ENCODE assay signal across 12 mouse cellular contexts in genomic region chr4:86545615-86546014, GRCm38 (mm10). TPM values are rescaled to one million over a fixed set of nuclear protein-coding genes. Genes with fewer than 3 reads are reported as not detected.
DNase-seq lines count a peak whose midpoint lies in the region; ATAC-seq and TF ChIP-seq lines count a peak whose summit lies in the region.
"Had no signal": no experiment of that assay in that cellular context is flagged by ENCODE, and none has a peak within 500 bp of the region (broad histone marks: within the 10 kb centered on the region; RNA-seq: fewer than 3 reads in every experiment).

No protein-coding gene starts in this region.

- peak; percentile 68 for TF ChIP-seq CTCF in lung, postnatal 0 days (IDR thresholded peaks at IDR 0.05)
- peak; percentile 82 for TF ChIP-seq CTCF in stomach, postnatal 0 days (IDR thresholded peaks at IDR 0.05; ENCODE audit: low read depth)

- DNase-seq in lung, postnatal 0 days (ENCODE audit: low spot score) = peak; percentile 73
- no peak for DNase-seq in lung, postnatal 14 days
- peak; percentile 18 for DNase-seq in embryo, embryonic 9.5 days (ENCODE audit: extremely low spot score)
- no peak for DNase-seq in stomach, postnatal 0 days (ENCODE audit: low spot score)
- DNase-seq in gastrocnemius, adult 8-10 months (ENCODE audit: low spot score in 2 of 2) = no peak
- DNase-seq in T-cell, adult 2 months (ENCODE audit: low spot score) = no peak

- 40% methylated on average over 5 of the region's 5 CpGs for WGBS in heart, embryonic 16.5 days
- 45% methylated on average over 5 of the region's 5 CpGs for WGBS in heart, embryonic 12.5 days
- WGBS in lung, postnatal 0 days = 40% methylated on average over 5 of the region's 5 CpGs
- 37% methylated on average over 5 of the region's 5 CpGs for WGBS in stomach, postnatal 0 days

- H3K36me3 ChIP-seq in heart, embryonic 16.5 days (ENCODE audit: control insufficient read depth, insufficient read depth) = no peaks in the 10 kb centered on the region
- H3K36me3 ChIP-seq in heart, embryonic 12.5 days = no peaks in the 10 kb centered on the region
- H3K36me3 ChIP-seq in lung, postnatal 0 days (ENCODE audit: insufficient read depth, low read length) = no peaks in the 10 kb centered on the region
- H3K36me3 ChIP-seq in stomach, postnatal 0 days (ENCODE audit: control insufficient read depth, insufficient read depth, low read length) = no peaks in the 10 kb centered on the region

- H3K4me2 ChIP-seq in heart, embryonic 16.5 days (ENCODE audit: low read depth, low read length) = no peak overlapping the region
- H3K4me2 ChIP-seq in heart, embryonic 12.5 days = no peak overlapping the region
- no peak overlapping the region for H3K4me2 ChIP-seq in lung, postnatal 0 days (replicated peaks; ENCODE audit: low read depth, low read length)
- no peak overlapping the region for H3K4me2 ChIP-seq in stomach, postnatal 0 days (replicated peaks; ENCODE audit: low read depth)

- H3K4me1 ChIP-seq in heart, embryonic 16.5 days (ENCODE audit: control insufficient read depth, insufficient read depth, low read length) = peaks cover 6% of the 10 kb centered on the region
- peaks cover 11% of the 10 kb centered on the region; the same call in 1 of the 2 replicates for H3K4me1 ChIP-seq in heart, embryonic 12.5 days (replicated peaks)
- H3K4me1 ChIP-seq in lung, postnatal 0 days (ENCODE audit: insufficient read depth, low read depth, low read length) = no peaks in the 10 kb centered on the region
- H3K4me1 ChIP-seq in stomach, postnatal 0 days (replicated peaks; ENCODE audit: control insufficient read depth, insufficient read depth) = no peaks in the 10 kb centered on the region

- ATAC-seq in heart, embryonic 16.5 days (replicated peaks; ENCODE audit: extremely low read depth, insufficient read depth, low FRiP score) = no peak
- ATAC-seq in heart, embryonic 12.5 days (ENCODE audit: insufficient number of reproducible peaks, low FRiP score) = no peak
- no peak for ATAC-seq in lung, postnatal 0 days
- ATAC-seq in stomach, postnatal 0 days (ENCODE audit: low FRiP score, low TSS enrichment) = no peak
- ATAC-seq: activated CD4-positive, CD25-positive, alpha-beta regulatory T cell, adult 4 months; inflammation-experienced regulatory T-cells, adult 6 months had no signal

- H3K27ac ChIP-seq in heart, embryonic 16.5 days (ENCODE audit: low read length) = peak overlapping the region; percentile 48; the same call in 1 of the 2 replicates
- H3K27ac ChIP-seq in heart, embryonic 12.5 days (ENCODE audit: poor library complexity, severe bottlenecking) = no peak overlapping the region
- no peak overlapping the region for H3K27ac ChIP-seq in lung, postnatal 0 days (ENCODE audit: low read length)
- H3K27ac ChIP-seq in stomach, postnatal 0 days (replicated peaks) = no peak overlapping the region

- H3K9me3 ChIP-seq in heart, embryonic 16.5 days (replicated peaks; ENCODE audit: control insufficient read depth, low read length) = no peaks in the 10 kb centered on the region
- no peaks in the 10 kb centered on the region for H3K9me3 ChIP-seq in heart, embryonic 12.5 days (replicated peaks)
- no peaks in the 10 kb centered on the region for H3K9me3 ChIP-seq in lung, postnatal 0 days (ENCODE audit: low read length)
- no peaks in the 10 kb centered on the region for H3K9me3 ChIP-seq in stomach, postnatal 0 days (ENCODE audit: control insufficient read depth, low read length)
- H3K9me3 ChIP-seq: megakaryocyte, embryonic 14.5 days had no signal

- no peaks in the 10 kb centered on the region; the same call in 1 of the 2 replicates for H3K27me3 ChIP-seq in heart, embryonic 16.5 days (ENCODE audit: control insufficient read depth, insufficient read depth, low read length)
- no peaks in the 10 kb centered on the region for H3K27me3 ChIP-seq in heart, embryonic 12.5 days (replicated peaks)
- no peaks in the 10 kb centered on the region for H3K27me3 ChIP-seq in lung, postnatal 0 days (replicated peaks; ENCODE audit: insufficient read depth, low read length)
- H3K27me3 ChIP-seq in stomach, postnatal 0 days (ENCODE audit: control insufficient read depth, insufficient read depth, low read length) = no peaks in the 10 kb centered on the region

- peak overlapping the region; percentile 11; the same call in 1 of the 2 replicates for H3K9ac ChIP-seq in heart, embryonic 16.5 days (ENCODE audit: low read length)
- no peak overlapping the region for H3K9ac ChIP-seq in heart, embryonic 12.5 days
- H3K9ac ChIP-seq in lung, postnatal 0 days (replicated peaks; ENCODE audit: low read depth) = no peak overlapping the region
- H3K9ac ChIP-seq in stomach, postnatal 0 days (ENCODE audit: low read length) = no peak overlapping the region

- no peak for TF ChIP-seq EP300 in lung, postnatal 0 days (IDR thresholded peaks at IDR 0.05)
- no peak for TF ChIP-seq EP300 in stomach, postnatal 0 days (optimal IDR thresholded peaks at IDR 0.05)

- no peak overlapping the region for H3K4me3 ChIP-seq in heart, embryonic 16.5 days (ENCODE audit: low read length)
- no peak overlapping the region for H3K4me3 ChIP-seq in heart, embryonic 12.5 days
- H3K4me3 ChIP-seq in lung, postnatal 0 days (ENCODE audit: low read depth, low read length) = no peak overlapping the region
- H3K4me3 ChIP-seq in stomach, postnatal 0 days (ENCODE audit: low read depth, low read length) = no peak overlapping the region
- H3K4me3 ChIP-seq: megakaryocyte, embryonic 14.5 days had no signal

RNA-seq across cellular contexts. Expression of gene Saxo1, which starts 12.5 kb away (rescaled TPM):
- not detected in 2 replicates for polyA plus RNA-seq in heart, embryonic 16.5 days (2015; fragmentation: Nextera tagmentation; extraction: Ambion mirVana)
- polyA plus RNA-seq in heart, embryonic 12.5 days (2016; fragmentation: Nextera tagmentation; extraction: Ambion mirVana) = not detected in 2 replicates
- polyA plus RNA-seq in lung, postnatal 0 days (2015; fragmentation: Nextera tagmentation; extraction: Ambion mirVana) = 0.06 TPM in 1 of 2 replicates, not detected in the other
- not detected in 2 replicates for polyA plus RNA-seq in stomach, postnatal 0 days (2015; fragmentation: Nextera tagmentation; extraction: Ambion mirVana)
- total RNA-seq in gastrocnemius, adult 8-10 months (2022) = not detected
- polyA plus RNA-seq: activated CD4-positive, CD25-positive, alpha-beta regulatory T cell, adult 4 months; inflammation-experienced regulatory T-cells, adult 6 months; stomach, embryonic 14.5 days had no signal

RNA-seq across cellular contexts. Expression of gene Rraga, which starts 29.9 kb away (rescaled TPM):
- 68.5 and 86.6 TPM in 2 replicates for polyA plus RNA-seq in heart, embryonic 16.5 days (2015; fragmentation: Nextera tagmentation; extraction: Ambion mirVana)
- 49.1 and 56.6 TPM in 2 replicates for polyA plus RNA-seq in heart, embryonic 12.5 days (2016; fragmentation: Nextera tagmentation; extraction: Ambion mirVana)
- polyA plus RNA-seq in lung, postnatal 0 days (2015; fragmentation: Nextera tagmentation; extraction: Ambion mirVana) = 57.3 and 60.0 TPM in 2 replicates
- polyA plus RNA-seq in stomach, postnatal 0 days (2015; fragmentation: Nextera tagmentation; extraction: Ambion mirVana) = 49.3 and 63.3 TPM in 2 replicates
- 10 to 100 TPM; 48.4 to 50.9 (median 50.4) TPM for total RNA-seq in gastrocnemius, adult 8-10 months (2022)

Comparison
In these comparisons a context has a peak if more than half of its experiments do, and no peak if none do; other contexts are left out.
1. DNase-seq: peak in lung, postnatal 0 days (single experiment) and embryo, embryonic 9.5 days (single experiment); none in lung, postnatal 14 days (single experiment), stomach, postnatal 0 days (single experiment), gastrocnemius, adult 8-10 months (0 of 2) and T-cell, adult 2 months (single experiment).